ENCODE assay signal across 8 mouse cellular contexts in genomic region chr12:34529165-34529545, GRCm38 (mm10).
A peak's percentile ranks its signal among the peaks of the same experiment; 100 is the strongest.
DNase-seq lines count a peak whose midpoint lies in the region; ATAC-seq lines count a peak whose summit lies in the region.

No protein-coding gene starts in this region.

- peak overlapping the region; percentile 95 for H3K27ac ChIP-seq in heart, embryonic 12.5 days (ENCODE audit: poor library complexity, severe bottlenecking)
- H3K27ac ChIP-seq in stomach, embryonic 15.5 days = peak overlapping the region; percentile 38

- no peak overlapping the region for H3K9ac ChIP-seq in heart, embryonic 12.5 days
- H3K9ac ChIP-seq in stomach, embryonic 15.5 days = no peak overlapping the region

- peak overlapping the region; percentile 75 for H3K4me2 ChIP-seq in heart, embryonic 12.5 days
- peak overlapping the region; percentile 40 for H3K4me2 ChIP-seq in stomach, embryonic 15.5 days

- H3K36me3 ChIP-seq in heart, embryonic 12.5 days = no peaks in the 10 kb centered on the region
- no peaks in the 10 kb centered on the region for H3K36me3 ChIP-seq in stomach, embryonic 15.5 days

- no peaks in the 10 kb centered on the region for H3K27me3 ChIP-seq in heart, embryonic 12.5 days (replicated peaks)
- H3K27me3 ChIP-seq in stomach, embryonic 15.5 days (replicated peaks) = no peaks in the 10 kb centered on the region

- 20% methylated on average over 3 of the region's 3 CpGs for WGBS in heart, embryonic 12.5 days
- 29% methylated on average over 3 of the region's 3 CpGs for WGBS in stomach, embryonic 15.5 days

- peaks cover 15% of the 10 kb centered on the region for H3K4me1 ChIP-seq in heart, embryonic 12.5 days (replicated peaks)
- H3K4me1 ChIP-seq in stomach, embryonic 15.5 days = peaks cover 12% of the 10 kb centered on the region

- H3K9me3 ChIP-seq in heart, embryonic 12.5 days (replicated peaks) = no peaks in the 10 kb centered on the region
- no peaks in the 10 kb centered on the region for H3K9me3 ChIP-seq in stomach, embryonic 15.5 days

- DNase-seq in gastrocnemius, postnatal 25 days = peak; percentile 16
- no peak for DNase-seq in gastrocnemius, postnatal 4 days (ENCODE audit: low spot score in 2 of 2)
- peak; percentile 30 for DNase-seq in cerebellum, adult 8-10 months
- peak; percentile 79 to 86 for DNase-seq in left cerebral cortex, adult 9 months (ENCODE audit: low spot score in 2 of 2)
- no peak for DNase-seq in thymus, postnatal 14 days
- no peak for DNase-seq in retina, postnatal 1 day

- ATAC-seq in heart, embryonic 12.5 days (ENCODE audit: insufficient number of reproducible peaks, low FRiP score) = no peak
- ATAC-seq in stomach, embryonic 15.5 days (ENCODE audit: insufficient read depth, low FRiP score, low read depth) = no peak

- H3K4me3 ChIP-seq in heart, embryonic 12.5 days = peak overlapping the region; percentile 54; the same call in 1 of the 2 replicates
- H3K4me3 ChIP-seq in stomach, embryonic 15.5 days (replicated peaks) = no peak overlapping the region

Comparison
In these comparisons a context has a peak if more than half of its experiments do, and no peak if none do; other contexts are left out.
1. DNase-seq: peak in gastrocnemius, postnatal 25 days (single experiment), cerebellum, adult 8-10 months (single experiment) and left cerebral cortex, adult 9 months (2 of 2); none in gastrocnemius, postnatal 4 days (0 of 2), thymus, postnatal 14 days (single experiment) and retina, postnatal 1 day (single experiment).